Mouse (Mus musculus) lung, adult 2 months (tissue): ENCODE measurements around the gene Olfr1115. TPM values are rescaled to one million over a fixed set of nuclear protein-coding genes. Genes with fewer than 3 reads are reported as not detected.
"Not testable (repeated sequence)": the region's sequence is repeated elsewhere in the genome, so short reads cannot be mapped to it uniquely, and the experiment has no call there.

Experiments
- DNase-seq: peaks from one replicate; pipeline ENCODE4 v3.0.0; 2022
- H3K4me1 ChIP-seq: fragments of 200-500 bp; 2 replicates; pipeline ENCODE4 v1.6.1; 2011; ENCODE audit warnings: low read length; ENCODE audit not compliant: control insufficient read depth, insufficient read depth
- H3K4me3 ChIP-seq: fragments of 200-500 bp; replicated peaks from 2 replicates; pipeline ENCODE3; 2011; ENCODE audit warnings: low read depth, mild to moderate bottlenecking, control low read depth, low read length; ENCODE audit errors: extremely low read depth
- CTCF ChIP-seq: fragments of 200-500 bp; IDR thresholded peaks from 2 replicates; pipeline ENCODE4 v1.5.1; 2011; ENCODE audit warnings: mild to moderate bottlenecking, low read length, control low read depth; ENCODE audit not compliant: insufficient read depth
- POLR2A ChIP-seq: fragments of 200-500 bp; IDR thresholded peaks from 2 replicates; pipeline ENCODE4 v1.6.1; 2011; ENCODE audit warnings: low read depth, mild to moderate bottlenecking, control low read depth, low read length, borderline replicate concordance; ENCODE audit errors: extremely low read depth
- WGBS: fragments of 180-500 bp; shearing (Covaris S2); methylation state at CpG from one replicate; pipeline ENCODE4 v1.1.7; 2018; 5-methylcytosine and 5-hydroxymethylcytosine counted together
- polyA plus RNA-seq: library from polyadenylated mRNA; depleted of rRNA; stranded (reverse); fragments of >200 nt; gene quantifications from 2 replicates; pipeline ENCODE4 v1.2.3, GENCODE M21; 2012; rRNA removed

The Olfr1115 gene
- polyA plus RNA-seq, result not detected in 2 replicates

DNA sequence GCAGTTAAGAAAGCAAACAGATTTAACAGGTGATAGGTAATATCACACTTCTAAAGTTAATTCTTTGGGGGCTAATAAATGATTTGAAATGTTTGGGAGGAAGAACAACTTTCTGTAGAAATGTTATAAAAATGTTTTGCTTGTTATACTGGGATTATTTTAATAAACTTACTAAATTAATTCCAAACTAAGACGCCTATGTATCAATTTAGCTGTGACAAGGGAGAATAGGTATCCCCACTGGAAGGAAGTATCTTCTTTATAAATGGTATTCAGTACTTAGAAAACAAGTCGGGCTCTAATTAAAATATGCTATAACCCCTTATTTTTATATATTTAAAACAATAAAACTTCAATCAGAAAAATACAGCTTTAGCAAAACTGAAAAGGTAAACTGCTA, at the start of gene Olfr1115:
Olfr1115 (plus strand) TSS at position 301 of the 400 bp plus-strand sequence.
- H3K4me3 ChIP-seq, result no peak within 1 kb of the TSS
- no peaks in the 10 kb centered on the region for H3K4me1 ChIP-seq
- TF ChIP-seq POLR2A (no peak), CTCF (no peak)
- 70% methylated on average over 2 of the region's 2 CpGs for WGBS
- DNase-seq, result no peak

DNA sequence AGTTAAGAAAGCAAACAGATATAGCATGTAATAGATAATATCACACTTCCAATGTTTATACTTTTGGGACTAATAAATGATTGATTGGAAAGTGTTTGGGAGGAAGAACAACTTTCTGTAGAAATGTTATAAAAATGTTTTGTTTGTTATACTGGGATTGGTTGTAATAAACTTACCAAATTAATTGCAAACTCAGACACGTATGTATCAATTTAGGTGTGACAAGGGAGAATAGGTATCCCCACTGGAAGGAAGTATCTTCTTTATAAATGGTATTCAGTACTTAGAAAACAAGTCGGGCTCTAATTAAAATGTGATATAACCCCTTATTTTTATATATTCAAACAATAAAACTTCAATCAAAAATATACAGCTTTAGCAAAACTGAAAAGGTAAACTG, 39.1 kb upstream of the Olfr1115 start, which contains the start of gene Olfr1113:
Olfr1113 (plus strand) TSS at position 301 of the 400 bp plus-strand sequence.
- 73% methylated on average over 2 of the region's 2 CpGs for WGBS
- TF ChIP-seq CTCF (no peak), POLR2A (no peak)
- no peak within 1 kb of the TSS for H3K4me3 ChIP-seq
- H3K4me1 ChIP-seq, result no peaks in the 10 kb centered on the region
- DNase-seq, result no peak

DNA sequence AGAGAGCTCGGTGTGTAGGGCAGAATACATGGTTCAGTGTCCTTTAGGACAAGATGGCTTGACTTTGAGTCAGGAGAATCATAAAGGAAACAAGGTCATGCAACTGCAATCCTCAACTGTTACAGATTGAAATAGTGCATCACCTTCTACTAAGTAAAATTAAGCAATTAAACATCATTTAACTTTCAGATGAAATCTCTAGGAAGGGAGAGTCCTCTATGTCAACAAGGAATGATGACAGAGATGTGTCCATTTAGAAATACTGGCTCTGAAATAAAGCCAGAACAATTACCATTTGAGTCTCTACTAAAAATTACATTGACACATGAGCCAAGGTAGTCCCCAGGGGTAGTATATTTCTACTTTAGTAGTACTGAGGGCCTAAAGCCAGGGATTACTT, 19.4 kb downstream of the Olfr1115 start, which contains the start of gene Olfr1116:
Olfr1116 (plus strand) TSS at position 301 of the 400 bp plus-strand sequence.
- TF ChIP-seq POLR2A (no peak), CTCF (no peak)
- WGBS, result 79% methylated on average over 1 of the region's 1 CpGs
- Histone ChIP-seq H3K4me1 (no peaks in the 10 kb centered on the region), H3K4me3 (no peak within 1 kb of the TSS)
- no peak for DNase-seq

DNA sequence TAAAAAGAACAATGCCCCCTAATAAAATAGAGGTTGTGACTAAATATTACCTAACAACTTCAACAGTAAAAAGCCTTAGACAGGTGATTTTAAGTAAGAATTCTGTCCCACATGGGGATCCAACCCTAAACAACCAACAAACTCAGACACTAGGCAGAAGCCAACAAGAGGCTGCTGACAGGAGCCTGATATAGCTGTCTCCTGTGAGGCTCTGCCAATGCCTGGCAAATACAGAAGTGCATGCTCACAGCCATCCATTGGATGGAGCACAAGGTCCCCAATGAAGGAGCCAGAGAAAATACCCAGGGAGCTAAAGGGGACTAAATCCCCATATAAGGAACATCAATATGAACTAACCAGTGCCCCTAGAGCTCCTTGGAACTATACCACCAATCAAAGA, 46.2 kb downstream of the Olfr1115 start:
- not testable (repeated sequence) for H3K4me3 ChIP-seq, H3K4me1 ChIP-seq, DNase-seq

Other genes starting within 250 kb of the Olfr1115 start
- not detected in 2 replicates for gene Olfr1102, start 249.6 kb upstream of the Olfr1115 start, polyA plus RNA-seq
- not detected in 2 replicates for gene Olfr1104, start 220.9 kb upstream of the Olfr1115 start, polyA plus RNA-seq
- not detected in 2 replicates for gene Olfr1105, start 211.5 kb upstream of the Olfr1115 start, polyA plus RNA-seq
- gene Olfr1106, start 195.7 kb upstream of the Olfr1115 start, polyA plus RNA-seq, result not detected in 2 replicates
- gene Olfr1107, start 172.2 kb upstream of the Olfr1115 start, polyA plus RNA-seq, result not detected in 2 replicates
- gene Olfr1109, start 152.0 kb upstream of the Olfr1115 start, polyA plus RNA-seq, result not detected in 2 replicates
- gene Olfr259, start 133.4 kb upstream of the Olfr1115 start, polyA plus RNA-seq, result not detected in 2 replicates
- gene Olfr1110, start 107.7 kb upstream of the Olfr1115 start, polyA plus RNA-seq, result not detected in 2 replicates
- not detected in 2 replicates for gene Olfr1111, start 95.4 kb upstream of the Olfr1115 start, polyA plus RNA-seq
- not detected in 2 replicates for gene Olfr1112, start 60.2 kb upstream of the Olfr1115 start, polyA plus RNA-seq
- not detected in 2 replicates for gene Olfr1113, start 39.0 kb upstream of the Olfr1115 start, polyA plus RNA-seq
- gene Olfr1116, start 19.5 kb downstream of the Olfr1115 start, polyA plus RNA-seq, result not detected in 2 replicates
- not detected in 2 replicates for gene Olfr1118, start 59.6 kb downstream of the Olfr1115 start, polyA plus RNA-seq
- gene Olfr1120, start 106.8 kb downstream of the Olfr1115 start, polyA plus RNA-seq, result not detected in 2 replicates
- not detected in 2 replicates for gene Olfr1121, start 121.9 kb downstream of the Olfr1115 start, polyA plus RNA-seq
- not detected in 2 replicates for gene Olfr1122, start 137.8 kb downstream of the Olfr1115 start, polyA plus RNA-seq
- not detected in 2 replicates for gene Olfr1123, start 168.6 kb downstream of the Olfr1115 start, polyA plus RNA-seq
- not detected in 2 replicates for gene Olfr1124, start 182.3 kb downstream of the Olfr1115 start, polyA plus RNA-seq
- not detected in 2 replicates for gene Olfr1126, start 205.9 kb downstream of the Olfr1115 start, polyA plus RNA-seq
- gene Pramel7, start 249.1 kb downstream of the Olfr1115 start, polyA plus RNA-seq, result not detected in 2 replicates